Mouse (Mus musculus) ES-E14 (cell line): ENCODE results near the gene Mmgt2.

Experiments used
- HCFC1 ChIP-seq: IDR thresholded peaks from 2 replicates; pipeline ENCODE4 v1.6.1; 2012; ENCODE audit warnings: low read length, inconsistent platforms, borderline replicate concordance; ENCODE audit not compliant: insufficient read depth
- ZNF384 ChIP-seq: IDR thresholded peaks from 2 replicates; pipeline ENCODE4 v1.6.1; 2012; ENCODE audit warnings: low read depth, low read length, inconsistent platforms

DNA sequence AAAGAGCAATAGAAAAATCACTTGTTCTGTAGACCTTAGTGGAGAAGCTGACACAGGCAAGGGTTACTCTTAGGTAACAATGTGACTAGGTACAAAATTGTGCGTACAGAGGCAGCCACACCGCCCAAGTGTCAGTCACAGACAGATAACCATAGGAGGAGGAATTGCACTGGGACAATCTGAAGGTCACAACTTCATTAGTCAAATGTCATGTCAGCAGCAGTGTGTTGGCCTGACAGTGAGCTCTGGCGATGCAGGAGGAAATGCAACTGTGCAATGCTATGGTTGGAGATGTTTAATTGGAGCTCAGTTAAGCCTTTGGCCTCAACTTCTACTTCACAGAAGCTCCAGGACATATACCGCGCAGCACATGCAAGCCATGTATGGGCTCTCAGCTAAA, 62.2 kb downstream of the Mmgt2 start:
- TF ChIP-seq ZNF384: no peak
- no peak for TF ChIP-seq HCFC1
